Mouse (Mus musculus) intestine, embryonic 15.5 days (tissue): Measurements from ENCODE around the gene Mcfd2. TPM values are rescaled to one million over a fixed set of nuclear protein-coding genes. Genes with fewer than 3 reads are reported as not detected.
A peak's percentile ranks its signal among the peaks of the same experiment; 100 is the strongest.

Source experiments
- ATAC-seq: fragments of 200-750 bp; cut with Nextera tagmentation; 2 replicates; pipeline ENCODE4 v1.8.0; 2017; ENCODE audit warnings: moderate TSS enrichment, moderate library complexity
- H3K27ac ChIP-seq: fragments of 300-500 bp; sonication (generic); 2 replicates; pipeline ENCODE4 v1.5.1; 2015; ENCODE audit warnings: mild to moderate bottlenecking, inconsistent platforms
- H3K27me3 ChIP-seq: fragments of 300-500 bp; sonication (generic); replicated peaks from 2 replicates; pipeline ENCODE4 v1.6.1; 2015; ENCODE audit warnings: inconsistent platforms
- H3K36me3 ChIP-seq: fragments of 300-500 bp; sonication (generic); 2 replicates; pipeline ENCODE4 v1.6.1; 2015; ENCODE audit warnings: inconsistent platforms
- H3K4me1 ChIP-seq: fragments of 300-500 bp; sonication (generic); replicated peaks from 2 replicates; pipeline ENCODE4 v1.6.1; 2015; ENCODE audit warnings: inconsistent platforms
- H3K4me2 ChIP-seq: fragments of 300-500 bp; sonication (generic); replicated peaks from 2 replicates; pipeline ENCODE4 v1.6.1; 2015; ENCODE audit warnings: mild to moderate bottlenecking, inconsistent platforms
- H3K4me3 ChIP-seq: fragments of 300-500 bp; sonication (generic); replicated peaks from 2 replicates; pipeline ENCODE4 v1.5.1; 2015; ENCODE audit warnings: inconsistent platforms
- H3K9ac ChIP-seq: fragments of 300-500 bp; sonication (generic); 2 replicates; pipeline ENCODE4 v1.6.1; 2015; ENCODE audit warnings: inconsistent platforms
- H3K9me3 ChIP-seq: fragments of 300-500 bp; sonication (generic); 2 replicates; pipeline ENCODE4 v1.6.1; 2016; ENCODE audit warnings: inconsistent platforms
- WGBS: fragments of 180-500 bp; shearing (Covaris S2); methylation state at CpG from one replicate; pipeline ENCODE4 v1.1.7; 2015; 5-methylcytosine and 5-hydroxymethylcytosine counted together
- polyA plus RNA-seq: library from polyadenylated mRNA; unstranded; fragments of >200 nt; fragmentation: Nextera tagmentation; extraction: Ambion mirVana; gene quantifications from 2 replicates; pipeline ENCODE4 v1.2.1, GENCODE M21; 2015

The Mcfd2 gene
- polyA plus RNA-seq, 1 experiment from 2014 or later: 117 TPM

- Histone ChIP-seq H3K4me2 (no peak overlapping the region), H3K9ac (no peak overlapping the region), H3K27me3 (no peaks in the 10 kb centered on the region), H3K36me3 (no peaks in the 10 kb centered on the region), H3K4me3 (no peak overlapping the region), H3K9me3 (no peaks in the 10 kb centered on the region), H3K27ac (no peak overlapping the region), H3K4me1 (peaks cover 17% of the 10 kb centered on the region)
- ATAC-seq: no peak
- 75% methylated on average over 8 of the region's 8 CpGs for WGBS
Measured at GRCm38 (mm10) chr17:87286481-87287143, 20.9 kb upstream of the Mcfd2 start.

GRCm38 (mm10) chr17:87285731-87286465 is 20.2 kb upstream of the Mcfd2 start:
- Histone ChIP-seq H3K27ac (no peak overlapping the region), H3K4me2 (no peak overlapping the region), H3K9me3 (no peaks in the 10 kb centered on the region), H3K36me3 (no peaks in the 10 kb centered on the region), H3K27me3 (no peaks in the 10 kb centered on the region), H3K4me1 (peaks cover 22% of the 10 kb centered on the region), H3K9ac (no peak overlapping the region), H3K4me3 (no peak overlapping the region)
- 75% methylated on average over 23 of the region's 23 CpGs for WGBS
- ATAC-seq: no peak

GRCm38 (mm10) chr17:87284482-87285040 is 18.8 kb upstream of the Mcfd2 start:
- H3K27me3 ChIP-seq: no peaks in the 10 kb centered on the region
- no peaks in the 10 kb centered on the region for H3K36me3 ChIP-seq
- WGBS: 65% methylated on average over 7 of the region's 7 CpGs
- peak overlapping the region; percentile 74; the same call in 1 of the 2 replicates for H3K4me3 ChIP-seq
- H3K9me3 ChIP-seq: no peaks in the 10 kb centered on the region
- peak overlapping the region; percentile 90; the same call in 1 of the 2 replicates for H3K9ac ChIP-seq
- peak overlapping the region; percentile 94 for H3K4me2 ChIP-seq
- no peak overlapping the region for H3K27ac ChIP-seq
- no peak for ATAC-seq
- H3K4me1 ChIP-seq: peaks cover 17% of the 10 kb centered on the region

- Histone ChIP-seq H3K36me3 (no peaks in the 10 kb centered on the region), H3K4me1 (peaks cover 17% of the 10 kb centered on the region), H3K4me3 (peak overlapping the region; percentile 74), H3K4me2 (peak overlapping the region; percentile 94), H3K9ac (peak overlapping the region; percentile 90), H3K27me3 (no peaks in the 10 kb centered on the region), H3K27ac (peak overlapping the region; percentile 96; the same call in 1 of the 2 replicates), H3K9me3 (no peaks in the 10 kb centered on the region)
- no peak for ATAC-seq
- WGBS: 8% methylated on average over 21 of the region's 21 CpGs
Measured at GRCm38 (mm10) chr17:87283755-87284481, 18.2 kb upstream of the Mcfd2 start.

- Histone ChIP-seq H3K36me3 (no peaks in the 10 kb centered on the region), H3K9ac (peak overlapping the region; percentile 90), H3K4me1 (peaks cover 17% of the 10 kb centered on the region), H3K27ac (peak overlapping the region; percentile 96), H3K9me3 (no peaks in the 10 kb centered on the region), H3K4me2 (peak overlapping the region; percentile 94), H3K27me3 (no peaks in the 10 kb centered on the region), H3K4me3 (peak overlapping the region; percentile 74)
- peak; percentile 52 for ATAC-seq
- WGBS: under 1% methylated on average over 56 of the region's 56 CpGs
Measured at GRCm38 (mm10) chr17:87283055-87283754, 17.5 kb upstream of the Mcfd2 start.

GRCm38 (mm10) chr17:87282706-87283053 is 16.9 kb upstream of the Mcfd2 start, which contains the start of gene Ttc7:
Gene Ttc7, plus strand, starts transcription at chr17:87282886.
- WGBS: 0% methylated on average over 38 of the region's 38 CpGs
- peak within 1 kb of the TSS; percentile 96 for H3K27ac ChIP-seq

GRCm38 (mm10) chr17:87282007-87282705 is 16.4 kb upstream of the Mcfd2 start:
- Histone ChIP-seq H3K4me1 (peaks cover 17% of the 10 kb centered on the region), H3K9me3 (no peaks in the 10 kb centered on the region), H3K9ac (peak overlapping the region; percentile 90), H3K4me3 (peak overlapping the region; percentile 74), H3K27ac (peak overlapping the region; percentile 96), H3K27me3 (no peaks in the 10 kb centered on the region), H3K36me3 (no peaks in the 10 kb centered on the region), H3K4me2 (peak overlapping the region; percentile 94)
- ATAC-seq: peak; percentile 90
- under 1% methylated on average over 44 of the region's 44 CpGs for WGBS

More at GRCm38 (mm10) chr17:87282706-87283053, 16.9 kb upstream of the Mcfd2 start, which contains the start of gene Ttc7:
- Histone ChIP-seq H3K4me1 (peaks cover 17% of the 10 kb centered on the region), H3K27me3 (no peaks in the 10 kb centered on the region), H3K4me3 (peak within 1 kb of the TSS; percentile 74), H3K9me3 (no peaks in the 10 kb centered on the region), H3K36me3 (no peaks in the 10 kb centered on the region), H3K9ac (peak within 1 kb of the TSS; percentile 90), H3K4me2 (peak within 1 kb of the TSS; percentile 94)
- peak; percentile 95 for ATAC-seq

- Histone ChIP-seq H3K9me3 (no peaks in the 10 kb centered on the region), H3K27me3 (no peaks in the 10 kb centered on the region), H3K4me3 (no peak overlapping the region), H3K36me3 (no peaks in the 10 kb centered on the region), H3K9ac (no peak overlapping the region), H3K27ac (no peak overlapping the region), H3K4me2 (0 out of 2 replicates have a peak overlapping the region, but pooled peaks have one; percentile 9), H3K4me1 (no peaks in the 10 kb centered on the region)
- peak; percentile 72; the same call in 1 of the 2 replicates for ATAC-seq
- WGBS: 46% methylated on average over 15 of the region's 15 CpGs
Measured at GRCm38 (mm10) chr17:87275363-87276341, 9.9 kb upstream of the Mcfd2 start.

GRCm38 (mm10) chr17:87269454-87269853 is 3.7 kb upstream of the Mcfd2 start:
- peaks cover 9% of the 10 kb centered on the region for H3K4me1 ChIP-seq
- 63% methylated on average over 6 of the region's 6 CpGs for WGBS
- ATAC-seq: no peak
- no peak overlapping the region for H3K4me3 ChIP-seq
- no peaks in the 10 kb centered on the region for H3K36me3 ChIP-seq
- H3K27me3 ChIP-seq: no peaks in the 10 kb centered on the region
- no peak overlapping the region for H3K4me2 ChIP-seq
- no peak overlapping the region for H3K27ac ChIP-seq
- no peak overlapping the region for H3K9ac ChIP-seq
- H3K9me3 ChIP-seq: no peaks in the 10 kb centered on the region
